Mouse (Mus musculus): ENCODE measurements around the gene Abcc4.

DNA sequence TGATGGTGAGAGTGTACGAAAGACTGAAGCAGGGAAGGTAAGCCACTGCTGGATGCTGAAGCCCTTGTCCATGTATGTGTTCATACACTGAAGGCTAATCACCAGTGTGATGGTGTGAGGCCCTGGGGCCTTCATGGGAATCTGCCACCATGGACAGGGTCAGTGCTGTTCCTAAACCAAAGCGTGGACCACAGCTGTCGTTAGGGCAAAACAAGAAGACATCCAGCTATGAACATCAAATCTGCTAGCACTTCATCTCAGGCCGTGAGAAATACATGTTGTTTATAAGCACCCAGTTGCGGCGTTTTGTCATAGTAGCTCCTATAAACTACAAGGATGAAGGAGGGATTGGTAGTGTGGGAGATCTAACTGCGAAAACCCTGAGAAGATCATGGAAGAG, 97.7 kb downstream of the Abcc4 start:
- TF ChIP-seq POLR2A (IDR thresholded peaks at IDR 0.05; ENCODE audit: extremely low read depth, insufficient read depth, low read length) (no peak), CTCF (IDR thresholded peaks at IDR 0.05; ENCODE audit: extremely low read depth, insufficient read depth, low read length) (no peak)
